Mouse (Mus musculus): ENCODE measurements around the gene Dennd4c.
"Not testable (repeated sequence)": the region's sequence is repeated elsewhere in the genome, so short reads cannot be mapped to it uniquely, and the experiment has no call there.

Gene Dennd4c

DNA sequence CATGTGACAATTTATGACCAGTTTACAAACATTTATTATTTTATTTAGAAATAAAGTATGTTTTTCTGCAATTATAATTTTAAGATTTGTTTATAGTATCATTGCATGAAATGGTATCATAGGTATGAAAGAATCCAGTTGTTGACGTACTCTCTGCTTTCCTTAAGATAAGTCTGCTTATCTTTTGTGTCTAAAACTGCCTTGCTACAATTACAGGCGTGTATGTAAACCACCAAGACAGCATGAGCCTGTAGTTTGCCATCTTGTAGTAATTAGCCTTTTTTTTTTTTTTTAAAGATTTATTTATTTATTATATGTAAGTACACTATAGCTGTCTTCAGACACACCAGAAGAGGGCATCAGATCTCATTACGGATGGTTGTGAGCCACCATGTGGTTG lies 66.5 kb downstream of the Dennd4c start:
- DNase-seq: no peak

DNA sequence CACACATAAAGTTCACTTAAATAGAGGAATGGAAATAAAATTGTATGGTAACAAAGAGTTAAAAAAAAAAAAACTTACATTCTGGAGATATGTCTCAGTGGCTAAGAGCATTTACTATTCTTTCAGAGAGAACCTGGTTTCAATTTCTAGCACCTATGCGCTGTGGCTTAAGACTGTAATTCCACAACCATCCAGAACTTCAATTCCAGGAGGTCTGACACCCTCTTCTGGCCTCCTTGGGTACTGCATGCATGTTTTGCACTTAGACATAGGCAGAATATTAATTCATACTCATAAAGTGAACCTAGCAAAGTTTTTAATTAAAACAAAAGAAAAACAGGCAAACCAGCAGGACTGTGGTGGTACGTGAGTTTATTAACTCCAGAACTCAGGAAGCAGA lies 74.8 kb downstream of the Dennd4c start:
- DNase-seq: peak; percentile 67

DNA sequence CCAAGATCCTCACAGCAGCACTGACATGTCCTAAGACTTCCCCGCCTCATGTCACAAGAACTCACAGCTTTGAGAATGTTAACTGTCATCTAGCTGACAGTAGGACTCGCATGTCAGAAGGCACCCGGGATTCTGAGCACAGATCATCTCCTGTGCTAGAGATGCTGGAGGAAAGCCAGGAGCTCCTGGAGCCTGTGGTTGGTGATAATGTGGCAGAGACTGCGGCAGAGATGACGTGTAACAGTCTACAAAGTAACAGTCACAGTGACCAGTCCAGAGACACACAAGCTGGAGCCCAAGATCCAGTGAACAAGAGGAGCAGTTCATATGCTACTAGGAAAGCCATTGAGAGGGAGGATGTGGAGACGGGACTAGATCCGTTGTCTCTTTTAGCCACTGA lies 76.8 kb downstream of the Dennd4c start:
- DNase-seq: no peak

DNA sequence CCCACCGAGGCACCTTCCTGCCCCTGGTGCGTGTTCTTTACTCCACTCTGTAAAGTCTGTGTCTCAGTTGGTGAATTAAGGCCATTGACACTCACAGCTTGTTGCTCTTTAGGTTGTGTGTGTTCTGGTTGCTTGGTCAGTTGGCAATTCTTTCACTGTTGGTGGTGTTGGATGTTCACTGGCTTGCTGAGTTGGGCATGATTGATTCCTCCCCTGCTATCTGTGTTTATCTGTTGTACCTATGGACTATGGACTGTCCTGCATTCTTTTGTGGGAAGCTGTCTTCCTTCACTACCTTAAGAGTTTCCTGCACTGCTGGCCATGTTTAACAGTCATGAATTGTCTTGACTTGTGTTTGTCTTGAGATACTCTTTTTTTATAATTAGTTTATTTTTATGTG lies 83.5 kb downstream of the Dennd4c start:
- no peak for DNase-seq

DNA sequence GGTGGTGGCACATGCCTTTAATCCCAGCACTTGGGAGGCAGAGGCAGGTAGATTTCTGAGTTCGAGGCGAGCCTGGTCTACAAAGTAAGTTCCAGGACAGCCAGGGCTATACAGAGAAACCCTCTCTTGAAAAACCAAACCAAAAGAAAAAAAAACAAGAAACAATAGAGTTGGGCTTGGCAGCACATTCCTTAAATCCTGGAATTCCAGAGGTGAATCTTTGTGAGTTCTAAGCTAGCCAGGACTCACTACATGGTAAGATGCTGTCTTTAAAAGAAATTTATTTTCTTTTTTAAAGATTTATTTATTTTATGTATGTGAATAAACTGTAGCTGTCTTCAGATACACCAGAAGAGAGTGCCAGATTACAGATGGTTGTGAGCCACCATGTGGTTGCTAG lies 92.8 kb downstream of the Dennd4c start:
- DNase-seq: not testable (repeated sequence)

DNA sequence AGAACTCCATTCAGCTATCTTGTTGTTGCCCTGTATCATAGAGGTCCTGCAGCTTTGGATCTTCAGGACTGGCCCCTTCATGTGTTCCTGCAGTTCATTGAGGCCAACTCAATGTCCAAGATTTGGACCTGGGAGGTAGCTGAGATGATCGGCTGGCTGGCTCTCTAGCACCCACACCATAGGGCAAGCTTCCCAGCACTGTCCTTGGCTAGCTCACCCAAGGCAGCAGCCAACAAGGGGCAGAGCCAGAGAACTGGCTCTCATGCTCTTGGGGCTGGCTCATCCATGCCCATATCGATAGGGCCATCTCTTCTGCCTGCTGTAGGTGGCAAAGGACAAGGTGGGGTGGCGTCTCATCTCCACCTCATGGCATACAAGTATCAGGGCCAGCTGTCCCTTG lies 97.0 kb downstream of the Dennd4c start:
- no peak for DNase-seq

DNA sequence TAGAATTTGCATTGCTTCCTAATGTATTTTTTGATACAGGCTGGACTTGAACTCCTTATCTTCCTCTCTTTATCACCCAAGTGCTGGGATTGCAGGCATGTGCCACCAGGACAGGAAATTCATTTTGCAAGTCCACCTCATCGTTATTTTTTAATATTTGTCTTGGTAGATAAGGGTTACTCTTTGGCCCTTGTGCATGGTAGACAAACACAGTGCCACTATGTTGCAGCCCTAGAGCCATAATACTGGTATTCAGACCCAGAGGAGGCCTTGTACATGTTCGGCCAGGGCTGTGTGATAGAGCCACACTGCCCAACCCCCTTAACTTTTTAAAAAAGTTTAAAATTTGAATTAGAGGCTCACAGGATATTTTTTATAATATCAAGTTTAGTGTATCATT lies 98.9 kb downstream of the Dennd4c start:
- no peak for DNase-seq

DNA sequence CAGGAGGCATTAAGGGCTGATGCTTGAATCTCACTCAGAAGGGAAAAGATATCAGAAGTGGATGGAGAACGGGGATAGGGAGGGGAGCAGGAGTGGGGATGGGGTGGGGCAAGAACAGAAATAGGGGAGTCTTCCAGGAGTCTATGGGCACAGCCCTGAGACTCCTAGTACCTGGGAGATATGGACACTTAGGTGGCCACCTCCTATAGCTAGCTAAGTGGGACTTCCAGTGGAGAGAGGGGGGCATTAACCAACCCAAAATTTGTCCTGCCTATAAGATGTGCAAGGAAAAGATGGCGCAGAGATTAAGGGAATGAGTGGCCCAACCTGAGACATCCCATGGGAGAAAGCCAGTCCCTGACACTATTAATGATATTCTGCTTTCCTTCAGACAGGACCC lies 103.0 kb downstream of the Dennd4c start:
- DNase-seq: no peak

DNA sequence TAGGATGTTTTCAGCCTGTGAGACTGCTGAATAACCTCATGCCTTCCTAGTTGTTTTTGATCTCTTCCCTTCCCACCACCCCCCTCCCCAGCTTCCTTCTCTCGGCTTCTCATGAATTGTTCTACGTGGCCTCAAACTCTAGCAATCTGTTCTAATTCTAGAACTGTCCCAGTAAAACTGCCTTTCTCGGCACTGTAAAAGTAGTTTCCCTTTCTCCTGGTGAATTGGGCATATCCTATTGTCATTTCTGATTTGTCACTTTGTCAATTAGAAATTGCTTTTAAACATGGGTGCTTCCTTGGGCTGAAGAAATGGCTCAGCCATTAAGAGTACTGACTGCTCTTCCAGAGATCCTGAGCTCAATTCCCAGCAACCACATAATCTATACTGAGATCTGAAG lies 103.7 kb downstream of the Dennd4c start:
- DNase-seq: no peak

DNA sequence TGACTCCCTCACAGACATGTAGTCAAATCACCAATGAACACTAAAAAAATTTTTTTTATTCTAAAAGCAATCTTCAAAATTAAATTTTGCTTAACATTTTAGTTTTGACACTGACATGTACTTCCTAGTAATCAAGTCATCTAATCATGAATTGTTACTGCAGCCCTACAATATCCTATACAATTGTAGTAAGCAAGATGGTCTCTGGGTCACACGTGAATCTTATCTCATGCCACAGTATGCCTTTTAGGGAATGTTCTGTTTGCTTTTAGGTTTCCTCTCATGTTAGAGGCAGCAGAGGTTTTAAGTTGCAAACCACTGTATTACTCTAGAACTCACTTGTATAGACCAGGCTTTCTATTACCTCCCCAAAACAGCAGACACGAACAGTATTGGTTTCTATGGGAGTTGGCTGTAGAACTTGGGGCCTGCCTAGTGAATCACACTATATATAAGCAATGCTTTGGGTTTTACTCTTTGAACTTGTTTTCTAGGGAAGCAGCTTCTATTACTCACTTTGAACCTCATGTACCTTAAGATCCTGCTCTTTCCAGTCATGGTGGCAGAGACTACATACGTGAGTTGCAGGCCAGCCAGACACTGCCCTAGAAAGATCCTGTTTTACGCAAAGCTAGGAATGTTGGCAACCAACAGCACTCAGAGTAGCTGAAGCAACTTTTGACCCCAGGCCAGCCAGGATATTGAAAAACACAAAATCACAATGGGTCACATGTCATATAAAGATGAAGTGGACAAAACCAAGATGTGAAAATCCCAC lies 104.6 kb downstream of the Dennd4c start:
- DNase-seq: peak; percentile 18

DNA sequence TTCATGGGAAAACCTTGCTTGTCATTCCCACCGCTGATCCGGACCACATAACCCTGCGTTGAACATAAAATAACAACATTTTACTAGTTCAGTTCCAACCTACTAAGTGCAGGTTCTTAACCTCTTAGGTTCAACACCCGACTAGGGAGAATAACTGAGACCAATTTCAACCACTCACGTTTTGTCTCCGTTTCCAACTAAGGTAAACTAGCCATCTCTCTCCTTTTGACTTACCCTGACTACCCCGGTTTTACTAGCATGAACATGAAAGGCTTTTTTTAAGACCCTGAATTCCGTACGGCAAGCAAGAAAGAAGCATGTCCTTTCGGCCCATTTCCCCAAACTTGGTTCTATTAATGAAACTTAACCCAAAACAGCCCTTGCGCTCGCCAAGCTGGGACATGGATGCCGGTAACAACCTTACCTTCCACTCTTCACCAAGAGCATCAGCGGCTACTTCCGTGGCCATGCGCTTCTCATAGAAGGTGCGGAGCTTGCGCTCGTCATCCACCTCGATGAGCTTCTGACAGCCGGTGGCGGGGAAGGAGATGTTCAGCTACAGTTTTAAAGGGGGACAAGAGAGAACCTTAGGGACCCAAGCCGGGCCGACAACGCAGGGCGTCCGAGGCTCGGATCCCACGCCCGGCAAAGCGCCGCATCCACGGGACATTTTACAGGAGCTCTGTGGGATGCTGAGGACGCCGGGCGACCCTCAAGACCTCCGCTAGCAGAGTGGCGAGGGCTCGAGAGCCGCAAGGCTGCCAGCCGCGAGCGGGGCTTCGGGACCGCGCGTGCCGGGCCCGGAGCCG lies 108.2 kb downstream of the Dennd4c start:
- DNase-seq: peak; percentile 14

DNA sequence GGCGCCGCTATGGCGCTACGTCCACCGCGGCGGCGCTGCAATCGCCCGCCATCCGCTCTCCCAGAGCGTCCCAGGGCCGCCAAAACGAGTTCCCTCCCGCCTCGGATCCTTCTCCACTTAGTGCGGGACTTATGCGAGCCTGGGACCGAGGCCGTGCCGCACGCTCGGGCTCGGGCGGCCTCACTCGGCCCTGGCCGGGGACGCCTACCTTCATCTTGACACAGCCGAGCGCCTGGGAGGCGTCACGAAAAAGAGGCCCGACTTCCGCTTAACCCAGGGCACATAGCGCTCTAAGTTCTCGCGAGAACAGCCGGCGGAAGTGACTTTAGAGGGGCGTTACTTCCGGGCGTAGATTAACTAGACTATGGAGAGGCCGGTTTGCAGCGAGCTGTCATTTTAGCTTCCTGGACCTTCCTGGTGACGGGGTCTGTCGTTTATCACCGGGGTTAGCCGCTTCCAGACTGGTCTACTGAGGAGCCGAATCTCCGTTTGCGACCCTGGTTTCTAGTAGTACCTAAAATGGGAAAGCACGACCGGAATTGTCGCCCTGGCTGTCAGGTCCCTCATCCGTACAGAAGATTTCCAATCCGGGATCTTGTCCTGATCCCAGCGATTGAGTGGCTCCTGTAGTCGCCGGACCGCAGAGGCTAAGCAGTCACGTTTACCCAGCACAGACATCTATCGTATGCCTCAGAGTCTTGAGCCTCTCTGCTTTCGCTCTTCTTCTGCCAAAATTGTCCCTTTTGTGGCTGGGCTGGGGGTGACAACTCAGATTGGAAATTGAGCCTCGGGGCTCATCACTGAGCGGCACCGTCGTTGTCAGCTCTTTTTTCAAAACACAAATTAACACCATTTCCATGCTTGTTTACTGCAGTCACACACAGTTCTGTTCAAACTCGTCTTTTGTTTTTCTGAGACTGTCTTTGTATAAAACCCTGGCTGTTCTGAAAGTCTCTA lies 109.0 kb downstream of the Dennd4c start, which contains the start of gene Rps6:
TSS of gene Rps6 (minus strand) at position 300 of the 957 bp plus-strand sequence.
- peak; percentile 98 for DNase-seq

DNA sequence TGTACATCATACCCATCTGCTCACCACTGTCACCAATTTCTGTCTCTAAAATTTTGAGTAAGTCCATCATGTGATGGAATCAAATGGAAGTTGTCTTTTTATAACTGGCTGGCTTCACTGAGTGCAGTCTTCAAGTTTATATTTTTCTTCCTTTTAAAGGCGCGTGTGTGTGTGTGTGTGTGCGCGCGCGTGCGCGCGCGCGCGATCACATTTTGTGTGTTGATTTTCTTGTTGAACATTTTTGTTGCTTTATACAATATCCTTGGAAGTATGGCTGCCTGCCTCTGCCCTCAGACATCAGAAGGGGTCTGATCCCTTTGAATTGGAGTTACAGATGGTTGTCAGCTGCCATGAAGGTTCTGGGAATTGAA lies 109.7 kb downstream of the Dennd4c start:
- DNase-seq: no peak

DNA sequence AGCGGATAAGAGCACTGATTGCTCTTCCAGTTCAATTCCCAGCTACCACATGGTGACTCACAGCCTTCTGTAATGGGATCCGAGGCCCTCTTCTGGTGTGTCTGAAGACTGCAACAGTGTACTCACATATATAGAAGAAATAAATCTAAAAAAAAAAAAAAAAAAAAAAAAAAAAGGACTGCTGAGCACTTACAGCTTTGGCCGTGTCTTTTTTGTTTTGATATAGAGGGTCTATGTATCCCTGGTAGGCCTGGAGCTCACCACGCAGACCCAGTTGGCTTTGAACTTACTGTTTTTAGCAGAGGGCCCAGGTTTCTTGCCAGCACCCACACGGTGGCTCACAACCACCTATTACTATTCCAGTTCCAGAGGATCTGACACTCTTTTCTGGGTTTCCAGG lies 115.7 kb downstream of the Dennd4c start:
- no peak for DNase-seq

DNA sequence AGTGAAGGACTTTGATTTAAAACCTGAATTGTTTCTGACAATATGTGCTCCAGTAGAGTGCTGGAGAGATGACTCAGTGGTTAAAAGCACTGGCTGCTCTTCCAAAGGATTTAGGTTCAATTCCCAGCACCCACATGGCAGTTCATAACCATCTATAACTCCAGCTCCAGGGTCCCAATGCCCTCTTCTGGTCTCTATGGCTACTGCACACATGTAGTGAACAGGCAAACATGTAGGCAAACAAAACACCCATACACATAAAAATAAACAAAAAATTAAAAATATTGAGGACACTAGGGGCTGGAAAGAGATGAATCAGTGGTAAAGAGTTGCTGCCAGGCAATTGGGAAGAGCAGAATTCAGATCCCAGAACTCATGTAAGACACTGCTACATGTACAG lies 123.6 kb downstream of the Dennd4c start:
- DNase-seq: no peak

DNA sequence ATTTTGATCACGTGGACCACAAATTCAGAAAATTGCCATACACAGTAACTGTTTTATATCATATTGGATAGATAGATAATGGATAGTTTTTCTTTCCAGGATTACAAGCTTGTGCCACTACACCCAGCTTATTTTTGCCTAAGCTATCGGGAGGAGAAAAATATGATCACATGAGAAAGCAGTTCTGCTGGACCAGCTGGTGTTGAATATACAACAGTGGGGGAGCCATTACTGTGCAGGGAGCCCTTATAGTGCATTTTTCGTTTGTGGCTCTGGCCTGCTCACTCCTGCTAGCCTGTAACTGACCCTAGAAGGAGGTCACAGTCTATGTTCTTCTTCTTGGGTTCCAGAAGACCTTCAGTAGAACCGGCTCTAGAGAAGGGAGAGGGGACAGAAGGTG lies 124.7 kb downstream of the Dennd4c start:
- no peak for DNase-seq

DNA sequence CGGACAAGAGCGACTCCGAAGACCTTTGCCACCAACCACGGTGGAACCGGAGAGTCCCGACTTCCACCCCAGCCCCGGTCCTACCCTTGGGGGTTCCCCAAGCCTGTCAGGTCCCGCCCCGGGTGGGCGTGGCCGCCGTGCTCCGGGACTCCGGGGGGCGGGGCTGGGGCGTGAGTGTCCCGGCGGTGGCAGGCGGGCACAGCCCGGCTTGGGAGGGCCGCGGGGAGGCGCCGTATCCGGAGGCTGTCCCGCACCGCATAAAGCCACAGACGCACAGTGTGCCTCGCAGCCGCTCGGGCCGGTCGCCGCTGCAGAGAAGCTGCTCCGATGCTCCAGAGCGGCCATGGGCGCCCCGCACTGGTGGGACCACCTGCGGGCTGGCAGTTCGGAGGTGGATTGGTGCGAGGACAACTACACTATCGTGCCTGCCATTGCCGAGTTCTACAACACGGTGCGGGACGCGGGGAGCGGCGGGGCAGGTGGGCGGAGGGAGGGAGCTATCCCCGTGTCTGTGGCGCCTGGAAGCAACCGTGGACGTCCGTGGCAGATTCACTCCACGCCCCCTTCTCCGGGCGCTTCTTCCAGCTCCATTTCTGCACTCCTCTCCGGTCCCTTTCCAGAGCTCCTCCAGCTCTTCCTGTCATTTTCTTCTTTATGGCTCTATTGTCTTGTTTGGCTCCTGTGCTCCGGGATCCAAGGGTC lies 125.9 kb downstream of the Dennd4c start, which contains the start of gene Acer2:
TSS of gene Acer2 (plus strand) at position 251 of the 702 bp plus-strand sequence.
- peak; percentile 96 for DNase-seq

DNA sequence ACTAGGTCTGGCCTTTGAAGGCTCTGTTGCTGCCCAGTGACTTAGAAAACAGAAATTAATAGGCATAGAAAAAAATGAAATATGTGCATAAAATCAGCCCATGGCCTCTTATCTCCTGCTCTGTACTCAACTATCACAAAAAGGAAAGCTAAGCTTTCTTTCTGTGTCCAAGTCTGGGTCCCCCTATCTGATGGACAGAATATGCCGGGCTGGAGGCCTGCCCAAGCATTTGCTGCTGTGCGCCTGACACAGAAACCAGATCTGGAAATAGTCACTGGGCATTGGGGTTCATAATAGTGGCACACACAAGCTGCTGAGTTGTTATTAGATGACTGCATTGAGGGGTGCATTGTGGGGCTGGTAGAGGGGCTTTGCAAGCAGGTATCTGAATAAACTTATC lies 131.1 kb downstream of the Dennd4c start:
- no peak for DNase-seq

DNA sequence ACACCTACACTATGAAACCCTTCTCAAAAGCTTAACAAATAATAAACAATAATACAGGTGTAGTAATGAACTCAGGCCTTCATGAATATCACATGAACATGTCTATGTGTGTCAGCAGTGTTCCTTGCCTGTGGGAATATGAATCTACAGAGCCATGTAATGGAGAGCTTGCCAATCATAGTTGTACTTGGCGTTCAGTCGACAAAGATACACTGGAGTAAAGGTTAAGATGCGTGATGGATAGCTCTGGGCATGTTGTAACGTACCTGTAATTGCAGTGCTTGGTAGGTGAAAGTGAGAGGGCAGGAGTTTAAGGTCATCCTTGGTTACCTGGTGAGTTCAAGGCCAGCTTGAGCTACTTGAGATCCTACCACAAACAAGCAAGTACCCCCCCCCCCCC lies 132.8 kb downstream of the Dennd4c start:
- DNase-seq: no peak

DNA sequence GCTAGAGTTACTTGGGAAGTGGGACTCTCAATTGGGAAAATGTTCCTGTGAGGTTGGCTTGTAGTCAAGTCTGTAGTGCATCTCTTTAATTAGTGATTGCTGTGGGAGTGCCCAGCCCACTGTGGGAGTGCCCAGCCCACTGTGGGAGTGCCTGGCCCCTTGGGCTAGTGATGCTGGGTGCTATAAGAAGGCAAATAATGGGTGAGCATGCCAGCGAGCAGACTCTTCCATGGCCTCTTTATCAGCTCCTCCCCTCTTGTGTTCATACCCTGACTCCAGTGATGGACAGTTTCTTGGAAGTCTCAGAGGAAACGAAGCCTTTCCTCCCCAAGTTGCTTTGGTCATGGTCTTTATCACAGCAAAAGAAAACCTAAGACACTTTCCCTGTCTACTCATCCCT lies 134.1 kb downstream of the Dennd4c start:
- no peak for DNase-seq

DNA sequence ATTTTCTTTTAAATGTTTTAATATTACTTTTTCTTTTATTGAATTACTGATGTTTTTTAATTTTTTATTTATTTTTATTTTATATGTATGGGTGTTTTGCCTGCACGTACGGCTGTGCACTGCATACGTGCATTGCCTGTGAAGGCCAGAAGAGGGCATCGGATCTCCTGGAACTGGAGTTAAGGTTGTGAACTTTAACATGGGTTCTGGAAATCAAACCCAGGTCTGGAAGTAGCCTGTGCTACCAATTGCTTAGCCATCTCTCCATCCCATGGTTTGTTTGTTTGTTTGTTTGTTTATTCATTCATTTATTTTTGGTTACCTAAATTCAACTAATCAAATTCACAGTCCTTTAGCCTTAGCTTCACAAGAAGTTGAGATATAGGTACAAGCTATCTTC lies 136.6 kb downstream of the Dennd4c start:
- DNase-seq: peak; percentile 38

DNA sequence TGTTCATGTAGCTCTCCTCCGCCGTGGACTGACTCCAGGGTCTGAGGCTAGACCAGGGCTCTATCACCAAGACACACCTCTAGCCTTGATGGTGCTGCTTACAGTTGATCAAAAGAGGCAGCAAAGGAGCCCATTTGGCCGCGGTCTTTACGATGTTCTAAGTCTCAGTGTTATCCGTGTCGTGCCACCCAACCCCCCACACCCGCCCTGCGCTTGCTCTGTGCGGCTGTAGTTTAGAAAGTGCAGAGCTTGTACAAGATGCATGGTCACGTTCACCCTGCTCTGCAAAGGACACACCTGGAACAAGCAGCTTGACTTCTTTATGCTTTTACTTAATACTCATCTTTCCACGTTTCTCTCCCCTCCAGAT lies 137.4 kb downstream of the Dennd4c start:
- no peak for DNase-seq

Data from kidney, adult 9 months (tissue).